Mouse (Mus musculus): ENCODE measurements around the gene Cd151.

DNA sequence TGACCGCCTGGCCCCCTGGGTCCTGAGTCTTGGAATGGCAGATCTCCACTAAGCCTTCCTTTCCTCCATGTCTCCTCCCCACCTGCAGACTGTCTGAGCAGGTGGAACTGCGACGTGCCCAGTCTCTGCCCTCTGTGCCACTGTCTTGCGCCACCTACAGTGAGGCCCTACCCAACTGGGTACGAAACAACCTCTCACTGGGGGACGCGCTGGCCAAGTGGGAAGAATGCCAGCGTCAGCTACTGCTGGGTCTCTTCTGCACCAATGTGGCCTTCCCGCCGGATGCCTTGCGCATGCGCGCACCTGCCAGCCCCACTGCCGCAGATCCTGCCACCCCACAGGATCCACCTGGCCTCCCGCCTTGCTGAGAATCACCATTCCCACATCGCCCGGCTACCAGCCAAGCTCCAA, 7.9 kb upstream of the Cd151 start:
- TF ChIP-seq CTCF (IDR thresholded peaks at IDR 0.05; ENCODE audit: insufficient read depth, low read depth, low read length) (no peak), POLR2A (IDR thresholded peaks at IDR 0.05; ENCODE audit: insufficient read depth, low read depth, low read length) (no peak)

Measured in olfactory bulb, adult 2 months (tissue).